Mouse (Mus musculus) right cerebral cortex, postnatal 36 days (tissue): Measurements from ENCODE around the gene Cux1.
A peak's percentile ranks its signal among the peaks of the same experiment; 100 is the strongest.

Experiments used
- DNase-seq, 2 experiments: peaks; one replicate each; pipeline ENCODE4 v3.0.0; 2022; ENCODE audit warnings: low spot score in 2 of 2, mixed read lengths in 1 of 2

The Cux1 gene

DNA sequence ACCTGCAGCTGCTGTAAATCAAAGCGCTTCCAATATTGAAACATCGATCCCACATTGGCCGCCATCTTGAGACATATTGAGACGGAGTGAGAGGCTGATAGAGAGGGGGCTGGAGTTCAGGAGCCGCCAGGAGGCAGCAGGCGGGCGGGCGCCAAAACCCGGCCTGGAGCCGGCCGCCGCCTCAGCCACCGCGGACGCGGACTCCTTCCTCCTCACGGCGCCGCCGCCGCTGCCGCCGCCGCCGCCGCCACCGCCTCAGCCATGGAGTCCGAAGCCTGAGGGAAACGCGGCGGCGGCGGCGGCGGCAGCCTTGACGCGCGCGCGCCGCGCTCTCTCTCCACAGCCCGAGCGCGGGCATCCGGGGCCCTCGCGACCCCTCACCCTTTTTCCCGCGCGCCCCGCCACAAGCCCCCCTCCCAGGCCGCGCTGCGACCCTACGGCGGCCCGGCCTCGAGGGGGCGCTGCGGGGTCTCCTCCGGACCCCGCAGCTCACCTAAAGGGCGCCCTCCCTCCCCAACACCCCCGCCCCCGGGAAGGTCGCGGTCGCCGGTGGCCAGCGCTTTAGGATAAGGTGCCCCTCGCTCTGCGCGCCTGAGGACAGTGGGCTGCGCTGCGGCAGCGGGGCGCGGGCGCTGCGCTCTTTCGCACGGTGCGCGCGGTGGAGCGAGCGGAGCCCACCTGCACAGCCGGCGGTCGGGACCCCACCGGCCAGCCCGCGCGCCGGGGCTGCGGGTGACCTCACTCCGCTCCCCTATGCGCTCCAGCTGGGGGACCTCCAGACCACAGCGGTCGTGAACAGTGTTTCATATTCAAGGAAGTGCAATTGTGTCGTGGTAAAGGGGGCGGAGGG, at the start of gene Cux1:
Gene Cux1, minus strand, starts transcription at position 315 of the 850 bp plus-strand sequence.
- DNase-seq = peak; percentile 63 to 80

DNA sequence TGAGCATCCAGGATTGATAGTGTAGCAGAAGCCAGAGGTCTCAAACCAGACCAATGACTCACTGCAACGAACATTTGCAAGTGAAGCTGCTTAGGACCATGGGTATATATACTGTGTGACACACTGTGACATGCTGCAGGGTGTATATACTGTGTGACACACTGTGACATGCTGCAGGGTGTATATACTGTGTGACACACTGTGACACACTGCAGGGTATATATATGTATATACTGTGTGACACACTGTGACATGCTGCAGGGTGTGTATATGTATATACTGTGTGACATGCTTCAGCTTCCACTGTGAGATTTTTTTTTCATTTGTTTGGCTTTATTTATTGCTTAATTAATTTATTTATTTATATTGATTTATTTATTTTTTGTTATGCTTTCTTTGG, 45.1 kb upstream of the Cux1 start:
- DNase-seq = no peak

DNA sequence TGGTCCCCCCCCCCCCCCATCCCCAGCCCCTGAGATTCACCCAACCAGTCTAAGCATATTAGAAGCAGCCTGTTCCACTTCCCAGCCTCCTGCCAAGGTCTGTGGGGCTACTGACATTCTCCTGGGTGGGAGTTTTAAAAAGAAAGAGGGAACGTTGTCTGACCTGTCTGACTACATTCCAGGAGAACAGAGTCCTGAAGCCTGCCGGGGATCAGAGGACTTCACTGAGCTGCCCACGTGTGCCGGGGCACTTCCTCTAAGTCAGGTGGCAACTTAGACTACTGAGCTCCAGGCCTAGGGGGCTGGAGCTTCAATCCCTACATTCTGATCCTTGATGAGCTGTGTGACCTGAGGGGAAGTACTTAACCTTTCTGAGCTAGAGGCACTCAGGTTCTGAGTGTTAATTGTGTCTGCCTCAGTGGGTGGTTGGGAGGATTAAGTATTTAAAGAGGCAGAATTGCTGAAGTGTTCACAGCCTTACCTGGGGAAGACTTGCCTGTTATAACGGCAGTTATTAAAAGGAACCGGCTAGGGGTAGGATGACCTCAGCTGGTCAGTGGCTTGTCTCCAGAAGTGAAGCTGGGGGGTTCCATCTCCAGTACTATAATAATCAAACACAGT, 41.6 kb upstream of the Cux1 start:
- no peak for DNase-seq

DNA sequence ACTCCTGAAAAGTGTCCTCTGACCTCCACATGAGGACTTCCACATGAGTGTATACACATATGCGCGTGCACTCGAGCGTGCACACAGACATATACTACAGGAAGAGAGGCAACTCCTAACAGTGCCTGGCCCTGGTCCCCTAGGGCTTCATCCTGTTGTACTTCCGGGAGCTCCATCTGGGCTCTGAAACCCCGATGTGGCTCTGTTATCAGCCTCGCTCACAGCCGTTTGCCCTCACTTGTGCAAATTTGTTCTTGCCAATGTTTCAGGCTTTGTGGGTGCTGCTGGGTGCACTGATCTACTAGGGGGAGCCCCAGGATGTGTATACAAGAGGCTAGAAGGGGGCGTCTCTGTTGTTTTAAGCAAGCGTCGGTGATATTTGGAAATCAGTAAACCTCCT, 37.9 kb upstream of the Cux1 start:
- DNase-seq = no peak

DNA sequence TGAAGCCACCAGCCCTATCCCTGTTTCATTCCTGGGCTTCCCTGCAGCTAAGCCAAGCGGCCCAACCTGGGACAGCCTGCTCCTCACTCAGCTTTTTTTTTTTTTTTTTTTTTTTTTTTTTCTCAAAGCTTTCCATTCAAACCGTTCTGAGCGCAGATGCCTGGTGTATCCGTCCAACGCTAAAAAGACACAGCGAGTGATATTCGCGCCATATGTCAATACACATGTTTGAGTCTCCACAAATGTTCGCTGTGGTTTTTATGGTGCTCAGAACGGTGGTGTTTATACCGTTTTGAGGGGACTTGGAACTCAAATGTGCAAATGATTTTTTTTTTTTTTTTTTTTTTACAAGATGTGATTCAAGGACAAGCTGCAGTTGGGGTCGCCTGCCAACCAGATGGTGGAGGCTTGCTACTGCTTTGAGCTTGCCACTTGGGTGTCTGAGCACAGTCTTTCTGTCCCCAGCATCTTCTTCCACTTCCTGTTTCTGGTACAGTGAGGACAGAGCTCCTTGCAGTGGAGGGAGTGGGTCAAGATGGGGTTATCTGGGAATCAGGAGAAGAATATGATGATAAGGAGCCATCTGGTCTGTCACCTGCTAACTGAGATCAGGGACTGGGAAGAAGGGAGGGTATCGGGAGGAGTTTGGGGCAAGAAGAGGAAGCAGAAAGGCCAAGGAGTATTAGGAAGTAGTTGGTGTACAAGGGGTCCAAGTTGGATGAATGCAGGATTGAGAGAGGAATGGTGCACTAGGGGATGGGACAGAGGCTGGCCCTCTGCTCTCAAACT, 36.1 kb upstream of the Cux1 start:
- DNase-seq = peak; percentile 24 to 43

DNA sequence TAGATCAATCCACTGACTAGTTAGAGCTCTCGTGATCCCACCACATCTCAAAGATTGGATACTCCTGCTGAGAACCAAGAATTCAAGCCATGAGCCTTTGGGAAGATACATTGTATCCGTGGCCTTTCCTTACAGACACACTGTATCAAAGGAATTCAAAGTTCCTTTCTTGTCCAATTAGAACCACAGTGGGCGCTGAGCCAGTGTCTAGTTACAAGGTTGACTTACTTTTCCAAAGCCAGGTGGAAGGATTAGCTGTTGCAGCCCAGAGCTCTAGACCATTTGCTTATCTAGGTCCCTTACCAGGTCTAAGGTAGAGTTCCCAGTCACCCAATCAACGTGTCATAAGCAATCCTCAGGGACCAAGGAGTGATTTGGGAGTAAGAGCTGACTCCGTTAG, 33.2 kb upstream of the Cux1 start:
- DNase-seq = no peak

DNA sequence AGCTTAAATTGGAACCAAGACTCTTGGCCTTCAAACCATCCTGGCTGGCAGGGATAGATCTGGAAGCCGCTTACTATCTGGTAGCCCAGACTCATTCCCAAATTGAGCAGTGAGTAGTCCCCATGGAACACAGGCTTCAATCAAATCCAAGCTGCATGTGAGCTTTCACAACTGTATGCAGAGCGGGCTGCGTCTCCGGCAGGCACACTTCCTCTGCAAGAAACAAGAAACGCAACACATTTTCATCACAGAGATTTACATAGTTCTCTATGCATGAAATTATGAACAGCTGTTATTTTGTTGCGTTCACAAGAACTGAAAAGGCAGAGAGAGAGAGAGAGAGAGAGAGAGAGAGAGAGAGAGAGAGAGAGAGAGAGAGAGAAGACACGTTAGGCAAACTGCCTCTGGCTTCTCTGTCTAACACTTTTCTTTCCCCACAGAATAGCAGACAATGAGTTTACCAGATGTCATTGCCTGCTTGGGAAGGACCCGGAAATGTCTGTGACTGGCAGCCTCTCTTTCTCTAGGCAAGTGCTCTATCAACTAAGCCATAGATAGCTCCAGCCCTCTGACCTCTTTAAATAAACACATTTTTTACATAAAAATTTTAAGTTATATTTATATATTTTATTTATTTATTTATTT, 27.7 kb upstream of the Cux1 start:
- no peak for DNase-seq

DNA sequence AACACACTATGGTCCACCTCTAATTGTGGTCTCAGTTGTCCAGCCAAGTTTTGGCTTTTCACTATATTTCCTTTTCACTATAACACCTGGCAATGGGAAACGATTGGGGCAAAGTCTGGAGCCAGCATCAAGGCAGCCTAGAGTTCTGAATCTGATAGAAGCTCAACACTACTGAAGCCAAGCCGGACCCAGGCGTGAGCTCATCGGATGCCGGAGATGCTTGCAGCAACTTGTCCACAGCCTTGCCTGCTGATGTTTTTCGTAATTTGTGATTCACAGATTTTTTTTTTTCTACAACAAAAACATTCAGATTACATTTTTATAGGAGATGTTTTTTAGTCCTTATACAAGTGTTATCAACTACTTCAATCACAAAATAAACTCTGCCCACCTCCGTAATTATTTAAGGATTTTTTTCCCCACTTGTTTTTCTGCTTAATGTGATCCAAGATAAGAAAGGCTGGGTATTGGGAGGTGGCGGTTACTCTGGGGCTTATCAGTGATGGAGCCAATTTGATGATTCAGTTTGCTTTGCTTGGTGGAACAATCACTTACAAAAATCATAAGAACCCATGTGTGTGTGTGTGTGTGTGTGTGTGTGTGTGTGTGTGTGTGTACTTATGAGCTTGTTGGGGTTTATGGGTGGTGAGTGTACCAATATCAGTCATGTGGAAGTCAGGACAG, 24.7 kb upstream of the Cux1 start:
- DNase-seq = no peak

DNA sequence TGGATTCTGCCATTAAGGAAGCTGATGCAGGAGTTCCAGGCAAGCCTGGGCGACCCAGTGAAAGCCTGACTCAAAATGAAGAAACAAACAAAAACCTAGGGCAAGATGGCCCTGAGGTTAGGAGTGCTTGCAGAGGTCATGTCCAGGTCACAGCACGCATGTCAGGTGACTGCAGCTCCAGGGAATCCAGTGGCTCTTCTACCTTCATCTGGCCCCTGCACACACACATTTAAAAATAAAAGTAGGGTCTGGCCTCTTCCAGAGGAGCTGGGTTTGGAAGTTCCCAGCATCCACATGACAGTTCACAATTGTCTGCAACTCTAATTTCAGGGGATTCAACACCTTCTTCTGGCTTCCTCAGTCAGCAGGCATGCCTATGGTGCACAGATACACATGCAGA, 21.7 kb upstream of the Cux1 start:
- DNase-seq = no peak

DNA sequence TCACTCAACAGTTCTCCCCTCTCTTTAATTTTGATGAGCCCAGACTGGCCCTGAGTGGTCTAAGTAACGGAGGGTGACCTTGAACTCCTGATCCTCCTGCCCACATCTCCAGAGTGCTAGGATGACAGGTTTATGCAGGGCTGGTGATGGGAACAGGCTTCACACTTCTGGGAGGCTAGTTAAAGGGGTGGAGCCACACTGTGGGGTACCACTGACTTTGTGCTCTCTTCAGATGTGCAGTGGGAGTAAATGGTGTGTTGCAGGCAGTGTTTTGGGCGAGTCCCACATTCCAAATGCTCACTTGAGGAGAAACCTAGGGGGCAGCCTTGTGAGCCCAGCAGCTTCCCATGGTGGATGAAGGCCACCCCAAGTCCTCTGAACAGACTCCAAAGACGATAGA, 21.2 kb upstream of the Cux1 start:
- no peak for DNase-seq

DNA sequence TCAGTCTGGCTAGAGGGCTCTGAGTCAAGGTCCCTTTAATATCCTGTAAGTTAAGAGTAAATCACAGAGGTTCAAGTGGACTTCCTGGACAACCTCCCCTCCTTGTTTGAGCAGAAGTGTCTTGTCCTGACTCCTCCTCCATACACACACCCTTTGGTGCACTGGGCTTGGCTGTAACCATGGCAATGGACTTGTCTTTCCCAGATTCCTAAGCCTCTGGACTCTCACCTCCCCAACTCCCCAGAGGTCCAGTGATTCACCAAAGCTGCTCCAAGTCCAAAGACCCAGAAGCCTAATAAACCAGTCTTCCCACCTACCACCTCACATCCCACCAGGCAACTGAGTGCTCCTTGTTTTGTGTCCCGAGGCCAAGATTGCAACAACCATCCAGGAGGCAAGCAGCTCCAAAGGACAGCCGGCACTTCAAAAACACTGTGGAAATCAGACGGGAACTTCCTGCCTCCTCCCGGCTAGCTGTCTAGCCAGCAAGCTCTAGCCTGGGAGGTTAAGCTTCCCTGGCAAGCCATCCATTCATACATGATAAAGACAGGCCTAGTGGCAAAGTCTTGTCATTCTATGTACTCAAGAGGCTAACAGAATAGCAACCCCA, 17.5 kb upstream of the Cux1 start:
- no peak for DNase-seq

DNA sequence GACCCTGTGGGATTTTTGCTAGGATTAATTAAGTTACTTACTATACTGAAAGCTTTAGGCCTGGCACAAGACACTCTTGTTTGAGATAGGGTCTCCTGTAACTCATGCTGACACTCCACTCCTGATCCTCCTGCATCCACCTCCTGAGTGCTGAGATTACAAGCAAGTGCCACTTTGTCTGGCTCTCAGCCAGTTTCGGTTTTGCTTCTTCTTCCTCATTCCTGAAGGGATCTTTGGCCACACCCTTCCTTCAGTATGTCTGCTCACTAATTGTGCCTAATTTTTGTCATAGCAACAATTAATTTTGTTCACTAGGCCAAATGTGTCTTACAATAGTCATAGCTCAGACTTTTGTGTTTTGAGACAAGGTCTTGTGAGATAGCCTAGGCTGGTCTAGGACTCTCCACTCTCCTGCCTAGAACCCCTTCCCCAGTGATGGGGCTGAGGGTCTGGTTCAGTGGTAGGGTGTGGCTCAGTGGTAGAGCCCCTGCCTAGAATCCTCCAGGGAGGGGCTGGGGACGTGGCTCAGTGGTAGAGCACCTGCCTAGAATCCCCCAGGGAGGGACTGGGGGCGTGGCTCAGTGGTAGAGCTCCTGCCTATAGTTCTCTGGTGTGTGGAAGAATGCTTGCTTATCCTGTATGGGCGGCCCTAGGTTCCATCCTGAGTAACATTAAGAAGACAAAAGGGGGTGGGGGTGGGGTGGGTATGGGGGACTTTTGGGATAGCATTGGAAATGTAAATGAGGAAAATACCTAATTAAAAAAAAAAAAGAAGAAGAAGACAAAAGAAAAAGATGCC, 16.6 kb upstream of the Cux1 start:
- DNase-seq = no peak

DNA sequence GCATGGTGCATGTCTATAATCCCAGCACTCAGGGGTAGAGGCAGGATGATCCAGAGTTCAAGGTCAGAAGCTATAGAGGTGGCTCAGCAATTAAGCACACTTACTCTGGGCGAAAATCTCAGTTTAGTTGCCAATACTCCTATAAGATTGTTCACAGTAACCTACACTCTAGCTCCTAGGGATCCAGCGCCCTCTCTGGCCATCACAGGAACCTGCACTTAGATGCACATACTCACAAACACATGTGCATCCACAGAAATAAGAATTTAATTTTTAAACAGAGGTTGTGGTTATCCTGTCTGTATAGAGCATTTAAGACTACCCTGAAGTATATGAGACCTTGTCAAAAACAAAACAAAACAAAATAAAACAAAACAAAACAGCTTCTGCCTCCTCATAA, 16.0 kb upstream of the Cux1 start:
- no peak for DNase-seq

DNA sequence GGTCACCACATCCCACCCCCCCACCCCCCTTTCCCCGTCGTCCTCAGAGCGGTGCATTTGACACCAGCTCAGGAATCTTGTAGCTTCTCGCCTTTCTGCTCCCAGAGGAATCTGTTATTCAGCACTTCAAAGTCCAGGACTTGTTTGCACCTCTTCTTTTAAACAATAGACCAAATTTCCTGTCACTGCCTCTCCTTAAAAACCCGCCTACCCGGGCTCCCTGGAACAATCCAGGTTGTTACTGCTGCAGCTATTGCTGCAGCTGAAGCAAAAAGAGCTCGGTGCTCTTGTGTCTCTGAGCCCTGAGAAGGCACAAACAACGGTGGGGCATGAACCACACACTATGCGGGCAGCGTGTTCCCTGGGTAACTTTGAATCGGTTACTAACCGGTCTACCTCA, 14.9 kb upstream of the Cux1 start:
- DNase-seq = no peak

DNA sequence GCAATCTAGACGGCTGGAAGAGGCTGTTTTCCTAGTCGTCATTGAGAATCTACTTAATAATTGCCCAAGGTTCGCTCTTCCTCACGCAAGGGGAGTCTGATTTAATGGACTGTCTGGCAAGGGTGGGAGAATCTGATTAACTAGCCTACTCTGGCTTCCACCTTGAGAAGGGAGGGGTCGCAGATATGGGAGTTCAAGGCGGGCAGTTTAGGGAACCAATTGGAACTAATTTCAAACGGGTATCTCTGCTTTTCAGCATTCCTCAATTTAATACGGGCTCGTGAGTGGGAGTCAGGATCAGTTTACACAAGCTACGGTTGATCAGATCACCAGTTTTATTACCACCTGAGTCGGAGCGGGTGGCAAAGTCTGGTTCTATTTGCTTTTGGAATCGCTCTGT, 14.3 kb upstream of the Cux1 start:
- no peak for DNase-seq

DNA sequence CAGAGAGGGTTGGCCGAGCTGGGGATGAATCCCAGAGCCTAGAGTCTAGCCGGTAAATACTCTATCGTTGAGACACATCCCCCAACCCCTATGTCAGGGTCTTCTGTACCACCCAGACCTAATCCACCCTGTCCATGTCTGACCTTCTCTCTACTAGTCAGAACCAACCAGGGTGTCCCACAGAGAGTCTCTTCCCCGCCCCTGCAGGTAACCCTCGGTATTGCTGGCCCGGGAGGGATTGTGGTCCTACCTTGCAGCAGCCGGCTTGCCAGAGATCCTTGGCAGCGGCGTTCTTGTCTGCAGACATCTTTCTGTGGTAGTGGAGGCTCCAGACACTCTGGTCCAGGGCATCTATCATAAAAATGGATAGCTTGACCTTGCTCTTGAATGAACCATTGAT, 13.9 kb upstream of the Cux1 start:
- no peak for DNase-seq

DNA sequence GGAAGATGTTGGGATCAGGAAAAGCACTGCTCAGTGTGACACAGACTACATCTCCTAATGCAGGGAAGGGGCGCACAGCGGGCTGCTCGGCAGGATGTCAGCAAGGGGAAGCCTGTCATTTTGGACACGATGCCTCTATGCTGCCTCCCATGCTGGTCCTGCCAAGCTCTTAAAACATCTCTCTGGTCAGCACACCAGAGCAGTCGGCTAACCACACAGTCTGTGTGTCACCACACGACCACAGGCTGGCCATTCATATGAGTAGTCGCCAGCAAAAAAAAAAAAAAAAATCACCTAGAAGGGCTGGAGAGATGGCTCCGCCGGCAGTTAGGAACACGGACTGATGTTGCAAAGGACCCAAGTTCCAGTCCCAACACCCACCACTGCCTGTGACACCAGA, 10.9 kb upstream of the Cux1 start:
- DNase-seq = no peak

DNA sequence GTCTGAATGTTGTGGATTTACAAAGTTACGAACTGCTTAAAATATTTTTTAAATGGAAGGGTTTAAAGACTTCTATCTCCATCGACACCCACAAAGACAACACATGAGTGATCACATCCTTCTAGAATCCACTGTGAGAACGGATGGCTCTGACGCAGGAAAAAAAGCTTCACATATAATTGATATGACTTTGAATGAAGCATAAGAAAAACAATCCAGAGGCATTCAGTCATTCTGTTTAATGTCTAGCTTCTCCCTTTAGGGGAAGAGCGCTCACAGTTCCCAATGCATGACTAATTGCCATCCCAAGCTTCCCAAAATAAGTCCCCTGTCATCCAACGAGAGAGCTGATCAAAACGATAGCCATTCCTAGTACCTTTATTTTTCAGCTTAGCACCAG, 2.9 kb upstream of the Cux1 start:
- no peak for DNase-seq

DNA sequence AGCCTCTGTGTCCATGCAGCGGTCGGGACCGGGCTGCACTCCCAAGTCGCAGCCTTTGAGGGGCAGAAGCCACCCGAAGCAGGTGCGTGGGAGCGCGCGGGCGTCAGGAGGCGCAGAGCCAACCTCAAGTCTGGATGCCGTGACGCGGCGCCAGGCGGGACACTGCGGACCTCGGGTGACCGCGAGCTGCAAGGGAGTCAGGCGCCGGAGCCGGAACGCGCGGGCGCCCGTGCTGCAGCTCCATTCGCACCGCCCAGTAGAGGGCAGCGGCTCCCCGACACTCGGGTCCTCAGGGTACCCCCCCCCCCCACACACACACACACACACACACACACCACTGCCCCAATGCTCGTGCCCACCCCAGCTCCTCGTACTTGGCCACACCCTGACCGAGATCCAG, 1.5 kb upstream of the Cux1 start:
- peak; percentile 37 to 46 for DNase-seq

DNA sequence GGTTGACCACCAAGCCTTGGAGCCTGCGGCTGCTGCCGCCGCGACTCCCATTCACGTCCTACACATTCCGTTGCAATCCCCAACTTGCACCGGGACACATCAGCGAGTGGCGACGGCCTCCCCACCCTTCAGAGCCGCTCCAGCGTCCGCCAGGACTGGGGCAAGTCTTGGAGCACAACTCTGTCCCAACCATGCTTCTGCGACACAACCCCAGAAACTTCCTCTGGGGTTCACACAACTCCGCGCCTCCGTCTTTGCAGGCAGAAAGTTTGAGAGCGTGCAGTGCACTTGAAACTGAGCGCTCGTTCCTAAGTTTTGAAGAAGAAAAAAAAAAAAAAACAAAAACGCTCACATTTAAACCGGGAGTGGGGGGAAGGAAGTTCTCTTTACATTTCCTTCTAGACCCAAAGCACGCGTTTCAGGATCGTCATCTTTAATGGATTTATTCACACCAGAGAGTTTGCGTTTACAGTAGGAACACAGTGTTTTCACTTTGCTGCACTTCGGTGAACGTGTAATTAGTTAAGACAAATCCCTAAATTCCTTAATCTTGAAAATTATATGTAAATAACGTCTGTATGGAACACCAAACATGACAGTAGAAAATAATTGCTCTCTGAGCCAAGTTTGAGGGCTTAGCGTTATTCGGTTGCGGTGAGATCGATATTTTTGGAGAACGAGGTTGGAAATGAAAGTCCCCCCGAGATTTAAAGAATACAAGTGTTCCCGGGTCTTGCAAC, 906 bp upstream of the Cux1 start:
- DNase-seq = no peak
